Mouse (Mus musculus) WW6 (cell line): ENCODE measurements around the gene Syce1l.

Experiments
- DNase-seq: peaks from one replicate; pipeline ENCODE4 v3.0.0-alpha.2; 2013; ENCODE audit warnings: low read depth, low spot score

The Syce1l gene

GRCm38 (mm10) chr8:113642926-113643325 is at the start of gene Syce1l:
Gene Syce1l, plus strand, starts transcription at chr8:113643213.
- DNase-seq: no peak

- peak; percentile 18 for DNase-seq
Measured at GRCm38 (mm10) chr8:113598401-113598800, 44.6 kb upstream of the Syce1l start.

GRCm38 (mm10) chr8:113632634-113633033 is 10.4 kb upstream of the Syce1l start:
- no peak for DNase-seq

GRCm38 (mm10) chr8:113634161-113634560 is 8.9 kb upstream of the Syce1l start:
- DNase-seq: no peak

GRCm38 (mm10) chr8:113634670-113635591 is 8.1 kb upstream of the Syce1l start, which contains the start of gene Mon1b:
Gene Mon1b, plus strand, starts transcription at chr8:113635587.
- peak; percentile 94 for DNase-seq

- DNase-seq: no peak
Measured at GRCm38 (mm10) chr8:113635592-113636279, 7.3 kb upstream of the Syce1l start.

GRCm38 (mm10) chr8:113636280-113636628 is 6.8 kb upstream of the Syce1l start:
- no peak for DNase-seq

GRCm38 (mm10) chr8:113640357-113640756 is 2.7 kb upstream of the Syce1l start:
- DNase-seq: no peak

- no peak for DNase-seq
Measured at GRCm38 (mm10) chr8:113643479-113644210, 632 bp downstream of the Syce1l start.

- no peak for DNase-seq
Measured at GRCm38 (mm10) chr8:113645220-113645619, 2.2 kb downstream of the Syce1l start.

- DNase-seq: no peak
Measured at GRCm38 (mm10) chr8:113652450-113652849, 9.4 kb downstream of the Syce1l start.

- no peak for DNase-seq
Measured at GRCm38 (mm10) chr8:113653151-113653550, 10.1 kb downstream of the Syce1l start.

- DNase-seq: no peak
Measured at GRCm38 (mm10) chr8:113656154-113656553, 13.1 kb downstream of the Syce1l start.

GRCm38 (mm10) chr8:113656681-113657298 is 13.8 kb downstream of the Syce1l start:
- DNase-seq: no peak

- DNase-seq: no peak
Measured at GRCm38 (mm10) chr8:113660128-113660527, 17.1 kb downstream of the Syce1l start.

- DNase-seq: peak; percentile 36
Measured at GRCm38 (mm10) chr8:113664544-113664943, 21.5 kb downstream of the Syce1l start.

- DNase-seq: no peak
Measured at GRCm38 (mm10) chr8:113665036-113665435, 22.0 kb downstream of the Syce1l start.

GRCm38 (mm10) chr8:113665951-113666350 is 22.9 kb downstream of the Syce1l start:
- DNase-seq: no peak

GRCm38 (mm10) chr8:113666714-113667432 is 23.9 kb downstream of the Syce1l start:
- no peak for DNase-seq

GRCm38 (mm10) chr8:113669924-113670323 is 26.9 kb downstream of the Syce1l start:
- DNase-seq: no peak
